Mouse (Mus musculus) hindbrain, postnatal 0 days (tissue): ENCODE data around the gene Hist2h2ab. TPM values are rescaled to one million over a fixed set of nuclear protein-coding genes. Genes with fewer than 3 reads are reported as not detected.
"Not testable (repeated sequence)": the region's sequence is repeated elsewhere in the genome, so short reads cannot be mapped to it uniquely, and the experiment has no call there.

Experiments used
- ATAC-seq: fragments of 200-750 bp; cut with Nextera tagmentation; 2 replicates; pipeline ENCODE4 v1.8.0; 2017; ENCODE audit warnings: mild to moderate bottlenecking, moderate TSS enrichment, moderate library complexity
- DNase-seq: peaks from one replicate; pipeline ENCODE4 v3.0.0-alpha.2; 2015; ENCODE audit warnings: low spot score
- H3K27ac ChIP-seq: fragments of 300-500 bp; sonication (generic); 2 replicates; pipeline ENCODE4 v1.5.1; 2014; ENCODE audit warnings: mild to moderate bottlenecking
- H3K27me3 ChIP-seq: fragments of 300-500 bp; sonication (generic); 2 replicates; pipeline ENCODE4 v1.6.1; 2014; ENCODE audit warnings: low read length, mixed read lengths; ENCODE audit not compliant: insufficient read depth
- H3K36me3 ChIP-seq: fragments of 300-500 bp; sonication (generic); 2 replicates; pipeline ENCODE4 v1.6.1; 2014; ENCODE audit warnings: low read length, mixed read lengths; ENCODE audit not compliant: insufficient read depth
- H3K4me1 ChIP-seq: fragments of 300-500 bp; sonication (generic); 2 replicates; pipeline ENCODE4 v1.6.1; 2014; ENCODE audit warnings: antibody characterized with exemption, low read length, mixed read lengths; ENCODE audit not compliant: insufficient read depth
- H3K4me2 ChIP-seq: fragments of 300-500 bp; sonication (generic); 2 replicates; pipeline ENCODE4 v1.6.1; 2014; ENCODE audit warnings: low read depth, mild to moderate bottlenecking, low read length, moderate library complexity, mixed read lengths
- H3K4me3 ChIP-seq: fragments of 300-500 bp; sonication (generic); 2 replicates; pipeline ENCODE4 v1.5.1; 2014; ENCODE audit warnings: low read length
- H3K9ac ChIP-seq: fragments of 300-500 bp; sonication (generic); replicated peaks from 2 replicates; pipeline ENCODE4 v1.6.1; 2014; ENCODE audit warnings: mild to moderate bottlenecking, low read length, moderate library complexity, mixed read lengths
- H3K9me3 ChIP-seq: fragments of 300-500 bp; sonication (generic); 2 replicates; pipeline ENCODE4 v1.6.1; 2016; ENCODE audit warnings: low read length, mixed read lengths
- CTCF ChIP-seq: IDR thresholded peaks from 2 replicates; pipeline ENCODE4 v1.5.1; 2016; ENCODE audit warnings: antibody characterized with exemption, control low read depth, low read depth
- WGBS: fragments of 180-500 bp; shearing (Covaris S2); extraction: QIAGEN DNeasy Blood & Tissue Kit; methylation state at CpG from one replicate; pipeline ENCODE4 v1.1.7; 2014; 5-methylcytosine and 5-hydroxymethylcytosine counted together
- polyA plus RNA-seq: library from polyadenylated mRNA; unstranded; fragments of >200 nt; fragmentation: Nextera tagmentation; extraction: Ambion mirVana; gene quantifications from 2 replicates; pipeline ENCODE4 v1.2.1, GENCODE M21; 2015
- total RNA-seq: library from RNA; depleted of rRNA; stranded (reverse); fragments of >200 nt; gene quantifications from 2 replicates; pipeline ENCODE4 v1.2.3, GENCODE M21; 2014

The Hist2h2ab gene
- total and polyA plus RNA-seq, 2 experiments from 2014 or later: 161 TPM; not detected in 1

- H3K9me3 ChIP-seq: no peaks in the 10 kb centered on the region
- WGBS: 30% methylated on average over 7 of the region's 7 CpGs
- no peak for ATAC-seq
- no peaks in the 10 kb centered on the region for H3K27me3 ChIP-seq
- H3K4me3 ChIP-seq: peak overlapping the region; percentile 35
- no peak overlapping the region for H3K9ac ChIP-seq
- TF ChIP-seq CTCF: no peak
- no peaks in the 10 kb centered on the region for H3K36me3 ChIP-seq
- H3K27ac ChIP-seq: no peak overlapping the region
- peak; percentile 7 for DNase-seq
- H3K4me1 ChIP-seq: no peaks in the 10 kb centered on the region
- H3K4me2 ChIP-seq: peak overlapping the region; percentile 52
Observed at GRCm38 (mm10) chr3:96237335-96237903, 17.8 kb downstream of the Hist2h2ab start.

DNA sequence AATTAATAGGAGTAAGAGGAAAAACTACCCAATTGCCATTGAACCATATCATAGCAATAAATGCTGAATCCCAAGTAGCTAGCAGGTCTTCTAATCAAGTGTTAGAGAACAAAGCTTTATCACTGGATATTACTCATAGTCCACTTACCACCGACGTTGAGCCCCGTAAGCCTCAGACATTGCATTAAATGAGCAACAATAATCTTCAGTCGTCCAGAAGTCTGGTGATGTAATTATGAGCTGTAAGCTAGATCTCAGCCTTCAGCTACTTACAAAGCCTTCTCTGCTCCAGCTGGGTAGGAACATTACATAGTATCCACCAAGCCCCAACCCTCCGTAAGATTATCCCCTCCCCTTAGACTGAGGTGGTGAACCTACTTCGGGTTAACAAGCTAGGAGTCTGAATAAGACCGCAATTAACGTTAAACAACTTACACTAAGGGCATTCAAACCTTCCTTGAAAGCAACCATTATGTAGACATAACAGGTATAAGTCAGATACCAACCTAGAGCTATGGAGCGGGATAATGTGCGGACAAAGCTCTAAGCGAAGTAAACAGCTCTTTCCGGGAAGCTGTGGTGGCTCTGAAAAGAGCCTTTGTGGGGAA, 18.3 kb downstream of the Hist2h2ab start:
- Histone ChIP-seq H3K4me2 (peak overlapping the region; percentile 52), H3K36me3 (no peaks in the 10 kb centered on the region), H3K4me1 (no peaks in the 10 kb centered on the region), H3K27ac (no peak overlapping the region), H3K9ac (peak overlapping the region; percentile 51), H3K4me3 (peak overlapping the region; percentile 35), H3K27me3 (no peaks in the 10 kb centered on the region), H3K9me3 (no peaks in the 10 kb centered on the region)
- DNase-seq: peak; percentile 22
- ATAC-seq: no peak
- 4% methylated on average over 12 of the region's 12 CpGs for WGBS
- TF ChIP-seq CTCF: no peak

DNA sequence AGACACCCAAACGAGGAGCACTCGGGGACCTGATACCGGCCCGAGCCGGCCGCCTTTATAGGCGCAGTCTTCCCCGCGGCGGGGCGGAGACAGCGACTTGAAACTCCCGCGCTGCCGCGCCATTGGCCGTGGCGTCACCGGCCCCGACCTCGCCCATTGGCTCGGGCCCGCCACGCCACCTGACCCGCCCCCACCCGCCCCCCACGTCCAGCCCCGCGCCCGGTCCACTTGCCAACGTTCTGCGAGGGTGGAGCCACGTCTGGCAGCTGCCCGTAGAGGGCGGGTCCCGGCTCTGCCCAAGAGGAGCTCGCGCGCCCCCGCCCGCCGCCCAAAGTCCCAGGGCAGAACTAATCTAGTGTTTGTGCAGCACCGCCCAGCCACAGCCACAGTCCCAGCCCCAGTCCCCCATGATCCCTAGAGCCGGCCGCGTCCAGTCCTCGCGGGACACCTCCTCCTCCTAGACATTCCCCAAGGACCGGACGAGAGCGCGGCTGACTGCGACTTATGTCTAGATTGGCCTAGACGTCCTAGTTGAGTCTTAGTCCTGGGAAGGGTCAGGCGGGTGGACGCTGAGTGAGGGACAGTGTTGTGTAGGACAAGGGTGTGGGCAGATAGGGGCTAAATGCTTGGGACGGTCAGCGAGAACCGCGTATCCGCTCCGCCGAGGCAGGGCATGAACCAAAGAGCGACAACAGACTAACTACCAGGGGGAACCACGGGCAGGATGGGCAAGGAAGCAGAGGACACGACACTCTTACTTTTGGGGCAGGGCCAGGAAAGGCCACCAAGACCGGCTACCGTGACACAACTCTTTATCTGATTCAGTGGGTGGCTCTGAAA, 19.5 kb downstream of the Hist2h2ab start, which contains the start of gene Hist2h3c2:
TSS of gene Hist2h3c2 (minus strand) at position 174 of the 840 bp plus-strand sequence.
- ATAC-seq: peak; percentile 94
- Histone ChIP-seq H3K9ac (peak within 1 kb of the TSS; percentile 51), H3K27ac (peak within 1 kb of the TSS; percentile 64; the same call in 1 of the 2 replicates), H3K4me2 (peak within 1 kb of the TSS; percentile 52), H3K4me3 (peak within 1 kb of the TSS; percentile 35)
- not testable (repeated sequence) for H3K4me1 ChIP-seq, H3K36me3 ChIP-seq, H3K9me3 ChIP-seq, DNase-seq, H3K27me3 ChIP-seq
- WGBS: 0% methylated on average over 12 of the region's 68 CpGs

DNA sequence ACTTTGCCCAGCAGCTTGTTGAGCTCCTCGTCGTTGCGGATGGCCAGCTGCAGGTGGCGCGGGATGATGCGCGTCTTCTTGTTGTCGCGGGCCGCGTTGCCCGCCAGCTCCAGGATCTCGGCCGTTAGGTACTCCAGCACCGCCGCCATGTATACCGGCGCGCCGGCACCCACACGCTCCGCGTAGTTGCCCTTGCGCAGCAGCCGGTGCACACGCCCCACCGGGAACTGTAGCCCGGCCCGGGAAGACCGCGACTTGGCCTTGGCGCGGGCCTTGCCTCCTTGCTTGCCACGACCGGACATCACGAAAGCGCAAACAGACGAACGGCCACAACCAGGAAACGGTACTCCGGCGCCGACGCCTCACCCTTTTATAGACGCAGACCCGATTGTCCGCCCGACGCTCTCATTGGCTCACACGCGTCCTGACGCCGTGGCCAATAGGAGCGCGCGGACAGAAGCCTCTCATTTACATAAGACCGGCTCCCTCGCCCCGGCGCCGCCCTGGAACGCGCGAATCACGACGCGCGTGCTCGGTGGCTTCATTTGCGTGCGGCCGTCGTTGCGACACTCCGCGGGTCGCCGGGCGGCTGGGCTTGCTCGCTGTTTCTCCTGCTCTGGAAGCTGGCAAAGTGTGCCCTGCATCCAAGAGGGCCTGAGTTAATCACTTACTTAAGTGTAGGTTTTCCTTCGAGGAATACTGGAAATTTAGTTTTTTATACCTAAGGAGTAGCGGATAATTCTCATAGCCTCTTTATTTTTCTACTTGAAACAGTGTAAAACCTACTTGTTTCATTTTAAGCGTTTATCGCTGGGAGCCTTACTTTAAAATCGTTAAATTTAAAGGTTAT, 20.5 kb downstream of the Hist2h2ab start, which contains the start of gene Hist2h2aa2:
TSS of gene Hist2h2aa2 (minus strand) at position 328 of the 850 bp plus-strand sequence.
- peak within 1 kb of the TSS; percentile 29 for H3K4me3 ChIP-seq
- not testable (repeated sequence) for H3K9me3 ChIP-seq, H3K36me3 ChIP-seq, H3K27me3 ChIP-seq, H3K4me1 ChIP-seq
- H3K9ac ChIP-seq: peak within 1 kb of the TSS; percentile 40; the same call in 1 of the 2 replicates
- peak; percentile 79 for DNase-seq
- 7% methylated on average over 12 of the region's 85 CpGs for WGBS
- peak within 1 kb of the TSS; percentile 72 for H3K27ac ChIP-seq
- ATAC-seq: peak; percentile 92
- H3K4me2 ChIP-seq: peak within 1 kb of the TSS; percentile 53

GRCm38 (mm10) chr3:96240799-96241197, 21.1 kb downstream of the Hist2h2ab start:
- H3K27me3 ChIP-seq: no peaks in the 10 kb centered on the region
- no peaks in the 10 kb centered on the region for H3K36me3 ChIP-seq
- DNase-seq: no peak
- peak overlapping the region; percentile 23 for H3K4me3 ChIP-seq
- no peaks in the 10 kb centered on the region for H3K9me3 ChIP-seq
- H3K4me1 ChIP-seq: no peaks in the 10 kb centered on the region
- peak overlapping the region; percentile 40; the same call in 1 of the 2 replicates for H3K9ac ChIP-seq
- H3K4me2 ChIP-seq: peak overlapping the region; percentile 53
- 71% methylated on average over 9 of the region's 9 CpGs for WGBS
- no peak for TF ChIP-seq CTCF
- ATAC-seq: no peak
- peak overlapping the region; percentile 72 for H3K27ac ChIP-seq
